Mouse (Mus musculus) heart, adult 2 months (tissue): Measurements from ENCODE around the gene Palm.

Source experiments
- CTCF ChIP-seq: fragments of 200-600 bp; IDR thresholded peaks from 2 replicates; pipeline ENCODE4 v1.8.1; 2022; ENCODE audit warnings: antibody characterized with exemption, mild to moderate bottlenecking, moderate library complexity
- EP300 ChIP-seq: fragments of 200-500 bp; IDR thresholded peaks from 2 replicates; pipeline ENCODE4 v1.6.1; 2011; ENCODE audit warnings: low read depth, low read length, control low read depth; ENCODE audit not compliant: insufficient read depth

DNA sequence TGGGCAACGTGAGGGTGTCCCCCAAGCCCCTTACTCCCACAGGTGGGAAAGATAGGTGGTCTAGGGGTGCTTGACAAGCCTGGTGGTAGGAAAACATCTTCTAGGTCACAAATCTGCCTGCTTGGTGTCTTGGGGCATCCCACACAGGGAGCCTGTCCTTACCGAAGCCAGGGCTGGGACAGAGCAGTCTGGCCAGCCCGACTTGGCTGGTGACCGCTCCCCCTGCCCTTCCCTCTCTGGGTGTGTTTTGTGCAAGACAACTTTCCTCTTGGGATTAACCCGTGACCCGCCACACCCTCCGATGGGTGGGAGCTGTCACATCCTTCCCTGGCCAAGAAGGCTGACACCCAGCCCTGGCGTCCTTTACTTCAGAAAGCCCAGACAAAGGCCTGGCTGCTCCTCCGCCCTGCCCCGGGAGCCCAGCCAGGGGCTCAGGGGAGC, 1.1 kb downstream of the Palm start:
- TF ChIP-seq EP300 (peak; percentile 96), CTCF (no peak)
